ENCODE assay signal across 27 mouse cellular contexts in the genomic region with DNA sequence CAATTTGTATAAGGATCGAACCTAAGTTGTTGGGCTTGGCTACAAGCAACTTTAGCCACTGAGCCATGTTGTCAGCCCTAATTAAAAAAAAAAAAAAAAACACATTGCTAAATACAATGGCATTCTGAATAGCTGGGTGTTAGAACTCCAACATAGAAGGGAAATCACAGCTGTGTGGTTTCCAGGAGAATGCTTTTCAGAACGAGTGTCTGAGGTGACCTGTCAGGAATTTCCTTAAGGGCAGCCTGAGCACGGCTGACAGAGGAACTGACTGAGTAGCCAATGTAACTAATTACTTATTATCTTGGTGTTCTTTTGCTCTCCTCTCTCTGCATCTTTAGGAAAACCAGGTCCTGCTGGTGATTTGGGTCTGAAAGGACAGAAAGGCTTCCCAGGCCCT.
"Had no signal": no experiment of that assay in that cellular context is flagged by ENCODE, and none has a peak within 500 bp of the region (broad histone marks: within the 10 kb centered on the region; RNA-seq: fewer than 3 reads in every experiment).

No protein-coding gene starts in this region.

- H3K27me3 ChIP-seq: embryonic facial prominence, embryonic 12.5 days; embryonic facial prominence, embryonic 13.5 days; embryonic facial prominence, embryonic 15.5 days; forebrain, embryonic 12.5 days; forebrain, embryonic 13.5 days; forebrain, embryonic 15.5 days had no signal

- H3K9ac ChIP-seq: embryonic facial prominence, embryonic 12.5 days; embryonic facial prominence, embryonic 13.5 days; embryonic facial prominence, embryonic 15.5 days; forebrain, embryonic 12.5 days; forebrain, embryonic 13.5 days; forebrain, embryonic 15.5 days; forebrain, postnatal 0 days had no signal

- H3K4me1 ChIP-seq: embryonic facial prominence, embryonic 10.5 days; embryonic facial prominence, embryonic 12.5 days; embryonic facial prominence, embryonic 13.5 days; embryonic facial prominence, embryonic 15.5 days; forebrain, embryonic 13.5 days; forebrain, embryonic 15.5 days had no signal

- DNase-seq: cerebellum, adult 9-10 months; cerebellum, adult 9-11 months; cerebellum, postnatal 10 days; cerebellum, postnatal 14 days; cerebellum, postnatal 25 days; cerebellum, postnatal 36 days; embryo, embryonic 11 days; forebrain, postnatal 0 days; gastrocnemius, adult 2 months; gastrocnemius, postnatal 10 days; gastrocnemius, postnatal 14 days; gastrocnemius, postnatal 25 days; gastrocnemius, postnatal 36 days; heart, adult 11 months; heart, adult 18-20 months; heart, adult 2 months had no signal

- H3K27ac ChIP-seq: embryonic facial prominence, embryonic 10.5 days; embryonic facial prominence, embryonic 12.5 days; embryonic facial prominence, embryonic 13.5 days; embryonic facial prominence, embryonic 15.5 days; forebrain, embryonic 10.5 days; forebrain, embryonic 12.5 days; forebrain, embryonic 13.5 days; forebrain, embryonic 15.5 days; gastrocnemius, adult 2 months; heart, adult 2 months had no signal

- H3K4me3 ChIP-seq: embryonic facial prominence, embryonic 10.5 days; embryonic facial prominence, embryonic 12.5 days; embryonic facial prominence, embryonic 13.5 days; embryonic facial prominence, embryonic 15.5 days; erythroblast, embryonic 14.5 days; forebrain, embryonic 10.5 days; forebrain, embryonic 12.5 days; forebrain, embryonic 13.5 days; forebrain, embryonic 15.5 days; gastrocnemius, adult 2 months; heart, adult 2 months had no signal

- H3K9me3 ChIP-seq: embryonic facial prominence, embryonic 10.5 days; embryonic facial prominence, embryonic 12.5 days; embryonic facial prominence, embryonic 13.5 days; embryonic facial prominence, embryonic 15.5 days; forebrain, embryonic 10.5 days; forebrain, embryonic 12.5 days; forebrain, embryonic 13.5 days; forebrain, embryonic 15.5 days had no signal

- H3K4me2 ChIP-seq: embryonic facial prominence, embryonic 12.5 days; embryonic facial prominence, embryonic 13.5 days; embryonic facial prominence, embryonic 15.5 days; forebrain, embryonic 12.5 days; forebrain, embryonic 13.5 days; forebrain, embryonic 15.5 days had no signal

- ATAC-seq: forebrain, embryonic 13.5 days; forebrain, embryonic 14.5 days; forebrain, embryonic 15.5 days; forebrain, embryonic 16.5 days; forebrain, postnatal 0 days had no signal

- H3K36me3 ChIP-seq: embryonic facial prominence, embryonic 10.5 days; embryonic facial prominence, embryonic 12.5 days; embryonic facial prominence, embryonic 13.5 days; embryonic facial prominence, embryonic 15.5 days; forebrain, embryonic 10.5 days; forebrain, embryonic 12.5 days; forebrain, embryonic 15.5 days had no signal
